Mouse (Mus musculus) megakaryocyte, embryonic 14.5 days (primary cell): ENCODE measurements at regions not wholly inside any gene's neighbourhood (a gene's known extent, or its start where the extent isn't known, plus 50 kb on each side); places are given as distances from the start of the nearest gene placed in this dataset.

ENCODE experiments used
- FLI1 ChIP-seq: IDR thresholded peaks from 2 replicates; pipeline ENCODE4 v1.6.1; 2012; ENCODE audit warnings: low read length, inconsistent platforms, mixed read lengths
- GATA1 ChIP-seq: IDR thresholded peaks from 3 replicates; pipeline ENCODE4 v1.6.1; 2012; ENCODE audit warnings: mixed read lengths, low read length, inconsistent platforms, borderline replicate concordance

- TF ChIP-seq GATA1 (no peak), FLI1 (no peak)
Observed at GRCm38 (mm10) chr14:74359663-74360552, 280.7 kb upstream of the Htr2a start.
